13 mouse cellular contexts compared by ENCODE assay signal in genomic region chr11:102610675-102611316, GRCm38 (mm10). TPM values are rescaled to one million over a fixed set of nuclear protein-coding genes. Genes with fewer than 3 reads are reported as not detected.
DNase-seq lines count a peak whose midpoint lies in the region; ATAC-seq and TF ChIP-seq lines count a peak whose summit lies in the region.
"Had no signal": no experiment of that assay in that cellular context is flagged by ENCODE, and none has a peak within 500 bp of the region (broad histone marks: within the 10 kb centered on the region; RNA-seq: fewer than 3 reads in every experiment).

No protein-coding gene starts in this region.

- peaks cover 4% of the 10 kb centered on the region; the same call in 1 of the 2 replicates for H3K36me3 ChIP-seq in heart, embryonic 13.5 days
- no peaks in the 10 kb centered on the region for H3K36me3 ChIP-seq in lung, embryonic 15.5 days
- no peaks in the 10 kb centered on the region for H3K36me3 ChIP-seq in forebrain, postnatal 0 days (ENCODE audit: insufficient read depth)
- H3K36me3 ChIP-seq: hindbrain, embryonic 15.5 days had no signal

- intact Hi-C loops in heart, postnatal 10 days (cut with DNase I), result no loop called here

- H3K4me2 ChIP-seq in heart, embryonic 13.5 days, result peak overlapping the region; percentile 14; the same call in 1 of the 2 replicates
- no peak overlapping the region for H3K4me2 ChIP-seq in lung, embryonic 15.5 days
- H3K4me2 ChIP-seq in forebrain, postnatal 0 days (ENCODE audit: low read depth), result no peak overlapping the region
- H3K4me2 ChIP-seq: hindbrain, embryonic 15.5 days had no signal

- no peak overlapping the region for H3K4me3 ChIP-seq in heart, embryonic 13.5 days
- no peak overlapping the region for H3K4me3 ChIP-seq in lung, embryonic 15.5 days
- no peak overlapping the region for H3K4me3 ChIP-seq in forebrain, postnatal 0 days (ENCODE audit: low read depth, low read length)
- H3K4me3 ChIP-seq: hindbrain, embryonic 15.5 days; megakaryocyte, embryonic 14.5 days had no signal

- peaks cover 39% of the 10 kb centered on the region for H3K4me1 ChIP-seq in heart, embryonic 13.5 days
- peaks cover 41% of the 10 kb centered on the region for H3K4me1 ChIP-seq in lung, embryonic 15.5 days
- H3K4me1 ChIP-seq in forebrain, postnatal 0 days (ENCODE audit: insufficient read depth), result no peaks in the 10 kb centered on the region

- H3K27me3 ChIP-seq in heart, embryonic 13.5 days (replicated peaks), result peaks cover 5% of the 10 kb centered on the region
- peaks cover 4% of the 10 kb centered on the region for H3K27me3 ChIP-seq in lung, embryonic 15.5 days
- H3K27me3 ChIP-seq in forebrain, postnatal 0 days (ENCODE audit: insufficient read depth, low read length), result no peaks in the 10 kb centered on the region
- H3K27me3 ChIP-seq: hindbrain, embryonic 15.5 days had no signal

- no peak for ATAC-seq in heart, embryonic 13.5 days (ENCODE audit: extremely low read depth, insufficient number of reproducible peaks, low FRiP score, low TSS enrichment)
- ATAC-seq in lung, embryonic 15.5 days (ENCODE audit: borderline replicate concordance, extremely low read depth, low FRiP score, low TSS enrichment), result no peak
- ATAC-seq in forebrain, postnatal 0 days, result peak; percentile 40

- no peak for TF ChIP-seq CTCF in forebrain, postnatal 0 days (IDR thresholded peaks at IDR 0.05; ENCODE audit: low read depth)

- peak overlapping the region; percentile 70 for H3K27ac ChIP-seq in heart, embryonic 13.5 days (replicated peaks)
- H3K27ac ChIP-seq in lung, embryonic 15.5 days, result peak overlapping the region; percentile 56
- H3K27ac ChIP-seq in forebrain, postnatal 0 days (ENCODE audit: low read depth, low read length), result no peak overlapping the region
- H3K27ac ChIP-seq: hindbrain, embryonic 15.5 days had no signal

- H3K9me3 ChIP-seq in heart, embryonic 13.5 days, result no peaks in the 10 kb centered on the region
- no peaks in the 10 kb centered on the region for H3K9me3 ChIP-seq in lung, embryonic 15.5 days
- no peaks in the 10 kb centered on the region for H3K9me3 ChIP-seq in forebrain, postnatal 0 days (ENCODE audit: low read length)
- H3K9me3 ChIP-seq: hindbrain, embryonic 15.5 days had no signal

- WGBS in heart, embryonic 13.5 days, result 32% methylated on average over 9 of the region's 9 CpGs
- WGBS in lung, embryonic 15.5 days, result 15% methylated on average over 9 of the region's 9 CpGs
- WGBS in forebrain, postnatal 0 days, result 7% methylated on average over 9 of the region's 9 CpGs

- H3K9ac ChIP-seq in heart, embryonic 13.5 days, result peak overlapping the region; percentile 69
- H3K9ac ChIP-seq in lung, embryonic 15.5 days, result 0 out of 2 replicates have a peak overlapping the region, but pooled peaks have one; percentile 19
- H3K9ac ChIP-seq in forebrain, postnatal 0 days, result no peak overlapping the region
- H3K9ac ChIP-seq: hindbrain, embryonic 15.5 days had no signal

- DNase-seq in heart, postnatal 10 days, result no peak
- no peak for DNase-seq in lung, postnatal 10 days
- DNase-seq in forebrain, postnatal 0 days, result no peak
- peak; percentile 58 for DNase-seq in retina, embryonic 14.5 days (ENCODE audit: low spot score)
- no peak for DNase-seq in cerebellum, postnatal 10 days
- DNase-seq in left cerebral cortex, adult 9 months (ENCODE audit: low spot score in 2 of 2), result no peak
- DNase-seq: thymus, adult 2 months had no signal

RNA-seq across cellular contexts. Expression of gene Fzd2, which starts 6.6 kb away (rescaled TPM):
- polyA plus RNA-seq in heart, embryonic 13.5 days (2015; fragmentation: Nextera tagmentation; extraction: Ambion mirVana), result 19.1 and 22.0 TPM in 2 replicates
- 10 to 100 TPM; 11.1 to 15.7 TPM for total RNA-seq in heart, postnatal 10 days (2021)
- polyA plus RNA-seq in lung, embryonic 15.5 days (2015; fragmentation: Nextera tagmentation; extraction: Ambion mirVana), result 35.9 and 38.1 TPM in 2 replicates
- total RNA-seq in forebrain, postnatal 0 days (2014; rRNA removed), result 12.0 and 15.2 TPM in 2 replicates
- polyA plus RNA-seq in forebrain, postnatal 0 days (2015; fragmentation: Nextera tagmentation; extraction: Ambion mirVana), result 4.5 and 4.6 TPM in 2 replicates

RNA-seq across cellular contexts. Expression of gene Gm11627, which starts 31.5 kb away (rescaled TPM):
- 10.5 and 13.8 TPM in 2 replicates for polyA plus RNA-seq in heart, embryonic 13.5 days (2015; fragmentation: Nextera tagmentation; extraction: Ambion mirVana)
- 1 to 10 TPM; 1.7 to 2.8 TPM for total RNA-seq in heart, postnatal 10 days (2021)
- polyA plus RNA-seq in lung, embryonic 15.5 days (2015; fragmentation: Nextera tagmentation; extraction: Ambion mirVana), result 16.1 and 20.3 TPM in 2 replicates
- total RNA-seq in forebrain, postnatal 0 days (2014; rRNA removed), result 2.6 and 5.5 TPM in 2 replicates
- 3.7 and 5.9 TPM in 2 replicates for polyA plus RNA-seq in forebrain, postnatal 0 days (2015; fragmentation: Nextera tagmentation; extraction: Ambion mirVana)

RNA-seq across cellular contexts. Expression of gene Meioc, which starts 52.7 kb away (rescaled TPM):
- polyA plus RNA-seq in heart, embryonic 13.5 days (2015; fragmentation: Nextera tagmentation; extraction: Ambion mirVana), result 1.2 and 1.5 TPM in 2 replicates
- total RNA-seq in heart, postnatal 10 days (2021), result under 1 TPM in 1 of 2 experiments, not detected in 1; 0.05 TPM
- polyA plus RNA-seq in lung, embryonic 15.5 days (2015; fragmentation: Nextera tagmentation; extraction: Ambion mirVana), result 0.20 and 0.24 TPM in 2 replicates
- not detected in 2 replicates for total RNA-seq in forebrain, postnatal 0 days (2014; rRNA removed)
- polyA plus RNA-seq in forebrain, postnatal 0 days (2015; fragmentation: Nextera tagmentation; extraction: Ambion mirVana), result 0.08 and 0.10 TPM in 2 replicates
- total RNA-seq: left cerebral cortex, postnatal 14 days had no signal
- polyA plus RNA-seq: C2C12; thymus, adult 2 months had no signal

RNA-seq across cellular contexts. Expression of gene Gpatch8, which starts 54.6 kb away (rescaled TPM):
- 36.1 and 39.0 TPM in 2 replicates for polyA plus RNA-seq in heart, embryonic 13.5 days (2015; fragmentation: Nextera tagmentation; extraction: Ambion mirVana)
- 10 to 100 TPM; 25.2 to 28.2 TPM for total RNA-seq in heart, postnatal 10 days (2021)
- 44.6 and 49.7 TPM in 2 replicates for polyA plus RNA-seq in lung, embryonic 15.5 days (2015; fragmentation: Nextera tagmentation; extraction: Ambion mirVana)
- total RNA-seq in forebrain, postnatal 0 days (2014; rRNA removed), result 29.5 and 31.1 TPM in 2 replicates
- 25.2 and 45.5 TPM in 2 replicates for polyA plus RNA-seq in forebrain, postnatal 0 days (2015; fragmentation: Nextera tagmentation; extraction: Ambion mirVana)
